Mouse (Mus musculus) lung, embryonic 16.5 days (tissue): ENCODE data around the gene Asb7. TPM values are rescaled to one million over a fixed set of nuclear protein-coding genes. Genes with fewer than 3 reads are reported as not detected.

ENCODE experiments used
- ATAC-seq: fragments of 200-750 bp; cut with Nextera tagmentation; 2 replicates; pipeline ENCODE4 v1.8.0; 2017; ENCODE audit warnings: low read depth, mild to moderate bottlenecking, moderate library complexity
- H3K27ac ChIP-seq: fragments of 300-500 bp; sonication (generic); 2 replicates; pipeline ENCODE4 v1.5.1; 2014; ENCODE audit warnings: mild to moderate bottlenecking, control low read depth, low read length
- H3K27me3 ChIP-seq: fragments of 300-500 bp; sonication (generic); 2 replicates; pipeline ENCODE4 v1.6.1; 2014; ENCODE audit warnings: low read depth, low read length, mixed read lengths; ENCODE audit not compliant: control insufficient read depth, insufficient read depth
- H3K36me3 ChIP-seq: fragments of 300-500 bp; sonication (generic); 2 replicates; pipeline ENCODE4 v1.6.1; 2014; ENCODE audit warnings: low read length; ENCODE audit not compliant: control insufficient read depth, insufficient read depth
- H3K4me1 ChIP-seq: fragments of 300-500 bp; sonication (generic); replicated peaks from 2 replicates; pipeline ENCODE4 v1.6.1; 2014; ENCODE audit warnings: low read length, mixed read lengths; ENCODE audit not compliant: control insufficient read depth, insufficient read depth
- H3K4me2 ChIP-seq: fragments of 300-500 bp; sonication (generic); 2 replicates; pipeline ENCODE4 v1.6.1; 2014; ENCODE audit warnings: low read depth, low read length, control low read depth
- H3K4me3 ChIP-seq: fragments of 300-500 bp; sonication (generic); 2 replicates; pipeline ENCODE4 v1.5.1; 2014; ENCODE audit warnings: mild to moderate bottlenecking, low read length, control low read depth
- H3K9ac ChIP-seq: fragments of 300-500 bp; sonication (generic); 2 replicates; pipeline ENCODE4 v1.6.1; 2014; ENCODE audit warnings: low read length, control low read depth
- H3K9me3 ChIP-seq: fragments of 300-500 bp; sonication (generic); 2 replicates; pipeline ENCODE4 v1.6.1; 2016; ENCODE audit warnings: low read length; ENCODE audit not compliant: control insufficient read depth
- WGBS: fragments of 180-500 bp; shearing (Covaris S2); extraction: QIAGEN DNeasy Blood & Tissue Kit; methylation state at CpG from one replicate; pipeline ENCODE4 v1.1.7; 2014; 5-methylcytosine and 5-hydroxymethylcytosine counted together
- polyA plus RNA-seq: library from polyadenylated mRNA; unstranded; fragments of >200 nt; fragmentation: Nextera tagmentation; extraction: Ambion mirVana; gene quantifications from 2 replicates; pipeline ENCODE4 v1.2.1, GENCODE M21; 2015

The Asb7 gene
- polyA plus RNA-seq, 1 experiment from 2014 or later, result 14.7 TPM

GRCm38 (mm10) chr7:66711166-66711565, 21.8 kb upstream of the Asb7 start:
- Histone ChIP-seq H3K36me3 (peaks cover 15% of the 10 kb centered on the region), H3K9me3 (no peaks in the 10 kb centered on the region), H3K4me2 (no peak overlapping the region), H3K27me3 (no peaks in the 10 kb centered on the region), H3K27ac (no peak overlapping the region), H3K4me1 (0 out of 2 replicates have a peak, but pooled peaks cover 2% of the 10 kb centered on the region), H3K4me3 (no peak overlapping the region), H3K9ac (0 out of 2 replicates have a peak overlapping the region, but pooled peaks have one; percentile 5)
- ATAC-seq, result no peak
- WGBS, result 23% methylated on average over 2 of the region's 2 CpGs

- Histone ChIP-seq H3K27ac (no peak overlapping the region), H3K27me3 (no peaks in the 10 kb centered on the region), H3K9me3 (no peaks in the 10 kb centered on the region), H3K36me3 (peaks cover 5% of the 10 kb centered on the region; the same call in 1 of the 2 replicates), H3K4me1 (no peaks in the 10 kb centered on the region), H3K4me3 (no peak overlapping the region), H3K4me2 (no peak overlapping the region), H3K9ac (no peak overlapping the region)
- ATAC-seq, result no peak
- 89% methylated on average over 3 of the region's 3 CpGs for WGBS
Observed at GRCm38 (mm10) chr7:66704631-66705030, 15.2 kb upstream of the Asb7 start.

GRCm38 (mm10) chr7:66702721-66703120, 13.3 kb upstream of the Asb7 start:
- H3K27me3 ChIP-seq, result no peaks in the 10 kb centered on the region
- 82% methylated on average over 7 of the region's 7 CpGs for WGBS
- no peak overlapping the region for H3K4me2 ChIP-seq
- H3K9me3 ChIP-seq, result no peaks in the 10 kb centered on the region
- ATAC-seq, result no peak
- no peaks in the 10 kb centered on the region for H3K4me1 ChIP-seq
- H3K36me3 ChIP-seq, result peaks cover 2% of the 10 kb centered on the region; the same call in 1 of the 2 replicates
- H3K27ac ChIP-seq, result no peak overlapping the region
- H3K4me3 ChIP-seq, result no peak overlapping the region
- H3K9ac ChIP-seq, result no peak overlapping the region

GRCm38 (mm10) chr7:66694467-66694866, 5.1 kb upstream of the Asb7 start:
- 33% methylated on average over 7 of the region's 7 CpGs for WGBS
- Histone ChIP-seq H3K36me3 (no peaks in the 10 kb centered on the region), H3K4me1 (peaks cover 11% of the 10 kb centered on the region; the same call in 1 of the 2 replicates), H3K9ac (no peak overlapping the region), H3K9me3 (no peaks in the 10 kb centered on the region), H3K27me3 (no peaks in the 10 kb centered on the region), H3K27ac (peak overlapping the region; percentile 37; the same call in 1 of the 2 replicates), H3K4me2 (no peak overlapping the region), H3K4me3 (no peak overlapping the region)
- no peak for ATAC-seq

GRCm38 (mm10) chr7:66689620-66690360, 394 bp upstream of the Asb7 start, which contains the start of gene Lins1:
TSS of gene Lins1 (plus strand) at chr7:66689889.
- Histone ChIP-seq H3K4me3 (peak within 1 kb of the TSS; percentile 69), H3K36me3 (no peaks in the 10 kb centered on the region), H3K27ac (peak within 1 kb of the TSS; percentile 73), H3K9ac (peak within 1 kb of the TSS; percentile 80), H3K4me2 (peak within 1 kb of the TSS; percentile 95), H3K27me3 (no peaks in the 10 kb centered on the region), H3K9me3 (no peaks in the 10 kb centered on the region), H3K4me1 (peaks cover 18% of the 10 kb centered on the region)
- WGBS, result under 1% methylated on average over 52 of the region's 52 CpGs
- peak; percentile 99 for ATAC-seq

GRCm38 (mm10) chr7:66688721-66689120, 675 bp downstream of the Asb7 start:
- Histone ChIP-seq H3K27me3 (no peaks in the 10 kb centered on the region), H3K27ac (0 out of 2 replicates have a peak overlapping the region, but pooled peaks have one; percentile 10), H3K4me1 (peaks cover 11% of the 10 kb centered on the region), H3K4me2 (peak overlapping the region; percentile 95), H3K36me3 (0 out of 2 replicates have a peak, but pooled peaks cover 2% of the 10 kb centered on the region), H3K9me3 (no peaks in the 10 kb centered on the region), H3K4me3 (peak overlapping the region; percentile 61), H3K9ac (peak overlapping the region; percentile 72)
- 2% methylated on average over 5 of the region's 5 CpGs for WGBS
- no peak for ATAC-seq

- no peak overlapping the region for H3K9ac ChIP-seq
- no peak overlapping the region for H3K4me2 ChIP-seq
- no peaks in the 10 kb centered on the region for H3K27me3 ChIP-seq
- H3K4me1 ChIP-seq, result no peaks in the 10 kb centered on the region
- no peak for ATAC-seq
- H3K27ac ChIP-seq, result no peak overlapping the region
- WGBS, result 87% methylated on average over 5 of the region's 5 CpGs
- no peaks in the 10 kb centered on the region for H3K9me3 ChIP-seq
- H3K36me3 ChIP-seq, result peaks cover 35% of the 10 kb centered on the region
- no peak overlapping the region for H3K4me3 ChIP-seq
Observed at GRCm38 (mm10) chr7:66682119-66682863, 7.1 kb downstream of the Asb7 start.

GRCm38 (mm10) chr7:66675800-66676199, 13.6 kb downstream of the Asb7 start:
- no peak overlapping the region for H3K27ac ChIP-seq
- peaks cover 47% of the 10 kb centered on the region for H3K36me3 ChIP-seq
- H3K4me1 ChIP-seq, result no peaks in the 10 kb centered on the region
- no peak for ATAC-seq
- no peak overlapping the region for H3K4me2 ChIP-seq
- no peak overlapping the region for H3K9ac ChIP-seq
- H3K4me3 ChIP-seq, result no peak overlapping the region
- no peaks in the 10 kb centered on the region for H3K9me3 ChIP-seq
- 97% methylated on average over 2 of the region's 2 CpGs for WGBS
- H3K27me3 ChIP-seq, result no peaks in the 10 kb centered on the region

GRCm38 (mm10) chr7:66667064-66667463, 22.3 kb downstream of the Asb7 start:
- no peak overlapping the region for H3K4me2 ChIP-seq
- peaks cover 5% of the 10 kb centered on the region for H3K36me3 ChIP-seq
- no peak for ATAC-seq

More at GRCm38 (mm10) chr7:66667064-66667463, 22.3 kb downstream of the Asb7 start:
- no peaks in the 10 kb centered on the region for H3K4me1 ChIP-seq
- no peak overlapping the region for H3K9ac ChIP-seq
- H3K9me3 ChIP-seq, result no peaks in the 10 kb centered on the region
- no peak overlapping the region for H3K27ac ChIP-seq
- no peak overlapping the region for H3K4me3 ChIP-seq
- H3K27me3 ChIP-seq, result no peaks in the 10 kb centered on the region
